Mouse (Mus musculus) CD4-positive naive resting alpha-beta T cell, adult 57 days (primary cell): ENCODE data around the gene Tagln. TPM values are rescaled to one million over a fixed set of nuclear protein-coding genes. Genes with fewer than 3 reads are reported as not detected.

Experiments
- total RNA-seq: library from RNA; stranded (reverse); gene quantifications from one replicate; pipeline ENCODE4 v1.2.4, GENCODE M21; 2023

Gene Tagln
- 4.0 TPM for total RNA-seq

GRCm38 (mm10) chr9:45935628-45936210 is at the start of gene Tagln:
Gene Tagln (minus strand): TSS chr9:45936058.

GRCm38 (mm10) chr9:45955107-45955963 is 19.5 kb upstream of the Tagln start, which contains the start of gene Sidt2:
Gene Sidt2 (minus strand): TSS chr9:45955258.

GRCm38 (mm10) chr9:45906355-45907077 is 29.3 kb downstream of the Tagln start, which contains the start of the genes Pcsk7 and Rnf214:
Gene Pcsk7 (plus strand): TSS chr9:45906497.
Gene Rnf214 (minus strand): TSS chr9:45906911.

Other genes starting within 250 kb of the Tagln start
- 40.9 TPM for gene Cep164, start 107.4 kb downstream of the Tagln start, total RNA-seq
- gene Bace1, start 97.5 kb downstream of the Tagln start, total RNA-seq, result 0.44 TPM
- gene Pcsk7, start 29.6 kb downstream of the Tagln start, total RNA-seq, result 82.0 TPM
- gene Rnf214, start 29.1 kb downstream of the Tagln start, total RNA-seq, result 27.1 TPM
- gene Sidt2, start 19.2 kb upstream of the Tagln start, total RNA-seq, result 378 TPM
- gene Pafah1b2, start 76.6 kb upstream of the Tagln start, total RNA-seq, result 61.5 TPM
- 62.4 TPM for gene Sik3, start 76.8 kb upstream of the Tagln start, total RNA-seq